Mouse (Mus musculus): ENCODE measurements around the gene Tmcc3. TPM values are rescaled to one million over a fixed set of nuclear protein-coding genes. Genes with fewer than 3 reads are reported as not detected.

Gene Tmcc3
- total RNA-seq, 2 experiments from 2014 or later, result 43.9 to 44.3 TPM

- no peak for TF ChIP-seq CTCF (conservative IDR thresholded peaks at IDR 0.05)
- H3K4me3 ChIP-seq, result no peak overlapping the region
- no peak overlapping the region for H3K27ac ChIP-seq
- no peak for DNase-seq (ENCODE audit: low spot score in 2 of 2)
Measured at GRCm38 (mm10) chr10:94342256-94342655, 30.5 kb downstream of the Tmcc3 start.

DNA sequence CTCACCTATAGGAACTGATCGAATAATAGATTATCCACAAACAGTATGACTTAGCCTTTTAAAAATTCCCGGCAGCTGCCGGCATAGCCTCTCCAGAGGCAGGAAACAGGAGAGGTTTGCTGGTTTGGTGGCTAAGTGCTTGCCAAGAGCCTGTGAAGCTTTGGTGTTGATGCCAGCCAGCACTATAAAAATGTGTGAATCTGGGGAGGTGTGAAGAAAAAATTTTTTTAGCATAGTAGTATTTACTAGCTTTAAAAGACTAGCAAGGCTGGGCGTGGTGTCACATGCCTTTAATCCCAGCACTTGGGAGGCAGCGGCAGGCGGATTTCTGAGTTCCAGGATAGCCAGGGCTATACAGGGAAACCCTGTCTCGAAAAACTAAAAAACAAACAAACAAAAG, 31.8 kb downstream of the Tmcc3 start:
- TF ChIP-seq CTCF (conservative IDR thresholded peaks at IDR 0.05), result no peak
- Histone ChIP-seq H3K27ac (no peak overlapping the region), H3K4me3 (no peak overlapping the region)
- DNase-seq (ENCODE audit: low spot score in 2 of 2), result no peak

DNA sequence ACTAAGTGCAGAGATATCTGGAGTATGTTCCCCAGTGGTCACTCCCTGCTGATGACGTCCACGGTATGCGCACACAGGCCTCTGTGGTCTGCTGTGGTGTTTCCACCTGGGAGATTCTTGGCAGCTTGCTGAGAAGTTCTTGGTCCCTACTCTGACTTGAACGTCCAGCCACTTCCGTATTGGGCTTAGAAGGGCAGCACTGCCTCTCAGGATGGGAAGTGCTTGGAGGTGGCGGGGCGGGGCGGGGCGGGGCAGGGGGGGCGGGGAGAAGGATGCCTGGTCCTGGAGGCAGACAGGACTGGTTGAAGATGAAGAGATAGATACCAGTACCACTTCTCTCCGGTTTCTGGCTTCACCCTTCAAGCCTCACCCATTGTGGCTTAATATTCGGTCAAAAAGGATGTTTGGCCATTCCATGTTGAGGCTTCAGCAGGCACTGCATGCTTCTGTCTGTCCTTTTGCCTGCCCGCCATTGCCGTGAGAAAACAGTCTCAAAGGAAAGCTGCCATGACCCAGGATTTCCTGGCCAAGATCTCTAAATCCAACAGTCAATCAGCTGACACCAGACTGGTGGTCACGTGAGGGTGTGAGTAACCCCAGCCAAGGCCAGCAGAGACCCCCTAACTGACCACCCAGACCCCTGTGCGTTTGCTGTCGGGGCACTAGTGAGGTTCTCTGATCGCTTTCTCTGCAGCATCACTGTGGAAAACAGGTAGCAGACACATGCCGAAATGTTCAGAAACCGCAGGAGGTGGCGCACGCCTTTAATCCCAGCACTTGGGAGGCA, 33.1 kb downstream of the Tmcc3 start:
- no peak for TF ChIP-seq CTCF (conservative IDR thresholded peaks at IDR 0.05)
- Histone ChIP-seq H3K27ac (no peak overlapping the region), H3K4me3 (no peak overlapping the region)
- no peak for DNase-seq (ENCODE audit: low spot score in 2 of 2)

- no peak for TF ChIP-seq CTCF (conservative IDR thresholded peaks at IDR 0.05)
- no peak for DNase-seq (ENCODE audit: low spot score in 2 of 2)
- Histone ChIP-seq H3K27ac (no peak overlapping the region), H3K4me3 (no peak overlapping the region)
Measured at GRCm38 (mm10) chr10:94345509-94346252, 33.9 kb downstream of the Tmcc3 start.

DNA sequence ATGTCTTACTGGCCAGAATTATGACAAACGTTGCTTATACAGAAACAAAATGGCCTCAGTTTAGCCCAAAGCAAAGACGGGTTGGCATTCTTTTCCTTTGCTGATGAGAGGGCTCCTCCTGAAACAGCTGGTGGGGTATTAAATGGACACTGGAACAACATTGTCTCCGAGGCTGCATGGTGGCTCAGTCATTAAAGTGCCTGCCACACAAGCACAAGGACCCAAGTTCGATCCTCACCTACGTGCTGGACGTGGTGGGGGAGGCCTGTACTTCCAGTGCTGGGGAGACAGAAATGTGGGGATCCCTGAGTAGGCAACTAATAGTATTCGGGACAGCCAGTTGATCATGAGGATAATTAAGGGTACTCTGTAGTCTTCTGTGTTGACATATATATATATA, 34.8 kb downstream of the Tmcc3 start:
- no peak for DNase-seq (ENCODE audit: low spot score in 2 of 2)
- no peak overlapping the region for H3K27ac ChIP-seq
- no peak overlapping the region for H3K4me3 ChIP-seq
- TF ChIP-seq CTCF (conservative IDR thresholded peaks at IDR 0.05), result no peak

GRCm38 (mm10) chr10:94347296-94347695, 35.5 kb downstream of the Tmcc3 start:
- no peak for DNase-seq (ENCODE audit: low spot score in 2 of 2)
- Histone ChIP-seq H3K27ac (no peak overlapping the region), H3K4me3 (no peak overlapping the region)
- no peak for TF ChIP-seq CTCF (conservative IDR thresholded peaks at IDR 0.05)

DNA sequence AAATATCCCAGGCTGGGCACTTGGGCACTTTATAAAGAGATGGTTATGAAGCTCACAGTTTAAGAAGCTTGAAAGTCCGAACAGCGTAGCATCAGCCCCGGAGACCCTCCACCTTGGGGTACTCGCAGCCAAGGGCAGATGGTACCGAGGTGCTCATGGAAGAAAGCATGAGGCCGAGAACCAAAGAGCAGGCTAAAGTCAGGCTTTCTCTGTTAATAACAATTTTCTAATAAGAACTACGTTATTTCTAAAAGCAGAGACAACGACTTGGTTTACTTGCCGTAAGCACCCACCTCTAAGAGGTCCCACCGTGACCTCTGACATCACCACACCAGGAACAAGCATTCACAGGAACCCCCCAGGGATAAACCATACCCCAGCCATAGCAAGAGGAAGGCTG, 36.2 kb downstream of the Tmcc3 start:
- no peak overlapping the region for H3K4me3 ChIP-seq
- no peak for DNase-seq (ENCODE audit: low spot score in 2 of 2)
- H3K27ac ChIP-seq, result no peak overlapping the region
- no peak for TF ChIP-seq CTCF (conservative IDR thresholded peaks at IDR 0.05)

- Histone ChIP-seq H3K4me3 (no peak overlapping the region), H3K27ac (no peak overlapping the region)
- no peak for DNase-seq (ENCODE audit: low spot score in 2 of 2)
- TF ChIP-seq CTCF (conservative IDR thresholded peaks at IDR 0.05), result no peak
Measured at GRCm38 (mm10) chr10:94350207-94350606, 38.5 kb downstream of the Tmcc3 start.

GRCm38 (mm10) chr10:94350896-94351661, 39.3 kb downstream of the Tmcc3 start:
- TF ChIP-seq CTCF (conservative IDR thresholded peaks at IDR 0.05), result no peak
- H3K27ac ChIP-seq, result peak overlapping the region; percentile 29; the same call in 1 of the 2 replicates
- H3K4me3 ChIP-seq, result no peak overlapping the region
- no peak for DNase-seq (ENCODE audit: low spot score in 2 of 2)

GRCm38 (mm10) chr10:94352172-94352876, 40.6 kb downstream of the Tmcc3 start:
- TF ChIP-seq CTCF (conservative IDR thresholded peaks at IDR 0.05), result no peak
- no peak for DNase-seq (ENCODE audit: low spot score in 2 of 2)
- H3K27ac ChIP-seq, result no peak overlapping the region
- no peak overlapping the region for H3K4me3 ChIP-seq

DNA sequence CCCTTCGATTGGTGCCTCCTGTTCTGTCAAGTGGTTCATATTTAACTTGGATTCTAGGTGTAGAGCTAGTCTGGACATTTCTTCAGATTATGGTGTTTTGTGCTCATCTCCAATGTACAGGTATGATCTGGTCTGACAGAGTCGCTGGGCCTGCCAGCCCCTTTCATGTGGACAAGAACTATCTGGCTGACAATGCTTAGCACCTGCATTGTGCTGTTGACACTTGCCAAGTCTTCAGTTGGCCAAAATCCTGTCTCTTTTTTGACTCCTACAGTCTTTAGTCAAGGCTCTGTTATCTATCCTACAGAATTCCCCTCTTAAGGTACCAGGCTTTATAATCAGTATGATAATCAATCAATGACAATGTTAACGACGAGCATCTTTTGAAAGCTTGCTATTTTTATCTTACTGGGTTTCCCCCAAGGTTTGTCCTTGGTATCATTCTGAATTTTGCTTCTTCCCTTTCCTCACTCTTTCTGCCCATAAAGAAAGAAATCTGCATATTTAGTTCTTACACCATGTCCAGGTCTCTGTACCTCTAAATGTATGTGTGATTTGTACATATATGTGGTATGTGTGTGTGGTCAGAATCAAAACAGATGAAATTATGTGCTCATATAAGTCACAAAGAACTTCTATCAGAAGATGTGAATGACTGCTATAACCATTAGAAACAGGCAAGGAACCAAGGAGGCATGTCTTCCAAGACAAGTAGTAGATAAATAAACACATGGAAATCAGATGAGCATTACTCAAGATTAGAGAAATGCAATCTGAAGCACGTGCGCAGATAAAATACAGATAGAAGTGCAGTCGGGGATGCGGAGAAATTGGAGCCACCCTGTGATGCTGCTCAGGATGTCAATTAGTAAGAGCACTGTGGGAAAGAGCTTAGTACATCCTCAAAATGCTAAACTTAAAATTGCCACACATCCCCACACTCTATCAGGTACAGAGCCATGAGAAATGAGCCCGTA, 41.4 kb downstream of the Tmcc3 start:
- no peak overlapping the region for H3K4me3 ChIP-seq
- H3K27ac ChIP-seq, result no peak overlapping the region
- no peak for DNase-seq (ENCODE audit: low spot score in 2 of 2)
- TF ChIP-seq CTCF (conservative IDR thresholded peaks at IDR 0.05), result no peak
